Mouse (Mus musculus): Measurements from ENCODE around the gene Cdh3. TPM values are rescaled to one million over a fixed set of nuclear protein-coding genes. Genes with fewer than 3 reads are reported as not detected.

Gene Cdh3
- polyA plus RNA-seq, 2 experiments from 2014 or later: not detected

Other genes with a start within 250 kb of the Cdh3 start
- gene Smpd3, start 172.9 kb upstream of the Cdh3 start, polyA plus RNA-seq (2017; shearing (Covaris generic)): under 1 TPM in 1 of 2 experiments, not detected in 1; 0.07 TPM
- 1 to 10 TPM; 4.1 to 6.1 TPM for gene Zfp90, start 95.6 kb upstream of the Cdh3 start, polyA plus RNA-seq (2017; shearing (Covaris generic))
- not detected for gene 6030452D12Rik, start 10.4 kb upstream of the Cdh3 start, polyA plus RNA-seq (2017; shearing (Covaris generic))
- gene Gm10073, start 62.6 kb downstream of the Cdh3 start, polyA plus RNA-seq (2017; shearing (Covaris generic)): 10 to 100 TPM; 22.4 to 46.0 TPM
- gene Cdh1, start 92.5 kb downstream of the Cdh3 start, polyA plus RNA-seq (2017; shearing (Covaris generic)): under 1 TPM; 0.56 to 0.81 TPM
- gene Tango6, start 172.2 kb downstream of the Cdh3 start, polyA plus RNA-seq (2017; shearing (Covaris generic)): 10 to 100 TPM in 1 of 2 experiments, 1 to 10 TPM in 1; 8.6 to 16.3 TPM

Data from CD4-positive, CD25-positive, alpha-beta regulatory T cell, adult 4 months (primary cell).